Mouse (Mus musculus): ENCODE measurements at regions not wholly inside any gene's neighbourhood (a gene's known extent, or its start where the extent isn't known, plus 50 kb on each side); places are given as distances from the start of the nearest gene placed in this dataset.

DNA sequence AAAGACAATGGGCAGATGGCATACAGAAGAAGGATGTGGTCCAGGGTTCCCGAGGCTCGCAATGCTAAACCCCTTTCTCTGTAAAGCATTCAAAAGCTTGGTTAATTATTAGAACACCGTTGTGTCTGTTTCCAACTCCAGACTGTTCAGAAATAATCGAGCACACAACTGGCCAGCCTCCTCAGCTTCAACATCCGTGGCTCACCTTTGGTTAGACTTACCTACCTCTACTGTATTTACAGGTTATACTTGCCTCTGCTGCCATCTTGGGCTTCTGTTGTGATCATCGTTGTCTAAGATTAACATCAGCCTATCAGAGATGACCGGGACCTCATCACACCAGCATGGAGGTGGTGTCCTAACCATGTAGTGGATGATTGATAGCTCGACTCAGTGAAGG lies 209.3 kb downstream of the Gadd45g start:
- DNase-seq (ENCODE audit: low spot score): no peak

- no peak for DNase-seq (ENCODE audit: low spot score)
These were observed 211.0 kb downstream of the Gadd45g start for GRCm38 (mm10) chr13:52057456-52057855.

DNA sequence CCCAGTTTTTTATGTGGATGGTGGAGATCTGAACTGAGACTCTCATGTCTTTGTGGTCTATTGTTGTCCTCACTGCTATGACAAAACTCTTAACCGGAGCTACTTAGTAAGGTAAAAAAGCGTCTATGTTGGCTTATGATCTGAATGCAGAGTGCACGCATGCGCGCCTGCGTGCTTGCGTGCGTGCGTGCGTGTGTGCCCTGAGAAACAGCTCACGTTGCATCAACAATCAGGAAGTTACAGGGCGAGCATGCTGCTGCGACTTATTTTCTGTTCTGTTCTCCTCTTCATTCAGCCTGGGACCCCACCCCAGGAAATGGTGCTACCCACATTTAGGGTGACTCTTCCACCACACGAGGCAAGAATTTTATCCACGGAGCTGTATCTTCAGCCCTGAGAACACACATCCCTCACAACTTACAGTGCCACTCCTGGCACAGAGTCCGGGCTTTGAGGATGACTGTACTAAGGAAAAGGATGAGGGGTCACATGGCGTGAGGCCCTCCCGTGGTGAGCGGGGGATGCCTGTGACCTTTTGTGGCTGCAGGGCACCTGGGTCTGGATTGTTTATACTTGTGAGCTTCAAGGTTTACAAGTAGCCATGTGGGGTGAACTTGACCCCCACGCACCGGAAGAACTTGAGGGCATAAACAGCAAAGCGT lies 213.4 kb downstream of the Gadd45g start:
- no peak for DNase-seq (ENCODE audit: low spot score)

DNA sequence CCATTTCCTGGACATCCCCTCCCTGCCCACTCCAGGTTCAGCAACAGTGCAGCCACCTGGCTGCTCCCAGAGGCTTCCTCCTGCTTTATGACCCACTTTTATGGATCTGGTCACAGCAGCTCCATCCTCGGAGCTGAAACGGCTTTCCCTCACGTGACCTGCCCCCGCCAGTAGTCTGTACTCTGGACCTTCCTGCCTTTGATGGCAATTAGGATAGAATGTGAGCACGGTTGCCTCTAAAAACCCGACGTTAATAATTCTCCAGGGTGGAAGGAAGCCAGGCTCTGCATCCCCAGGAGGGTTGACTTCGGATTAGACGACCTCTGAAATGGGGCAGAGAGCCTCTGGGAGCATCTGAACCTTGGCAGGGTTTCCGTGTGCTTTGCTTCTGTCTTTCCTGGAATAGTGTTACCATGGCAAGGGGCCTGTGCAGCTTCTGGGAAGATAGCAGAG lies 214.0 kb downstream of the Gadd45g start:
- DNase-seq (ENCODE audit: low spot score): no peak

DNA sequence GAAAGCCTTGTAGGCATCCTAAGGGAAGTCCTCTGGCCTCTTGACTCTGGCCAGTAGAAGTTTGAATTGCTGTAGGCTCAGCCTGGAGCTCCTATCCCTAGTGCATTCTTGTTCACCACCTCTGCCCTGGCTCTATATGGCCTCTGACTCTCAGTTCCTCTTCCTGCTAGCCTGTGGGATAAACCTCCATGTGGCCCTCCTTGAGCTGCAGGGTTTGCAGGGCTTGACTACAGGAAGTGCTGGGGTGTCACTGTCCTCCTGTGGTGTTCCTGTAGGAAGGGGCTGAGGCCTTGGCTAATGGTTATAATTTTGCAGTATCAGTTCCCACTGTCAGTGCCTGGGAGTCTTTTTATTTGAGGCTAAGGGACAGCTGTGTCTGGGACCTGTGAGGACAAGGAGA lies 215.0 kb downstream of the Gadd45g start:
- DNase-seq (ENCODE audit: low spot score): no peak

DNA sequence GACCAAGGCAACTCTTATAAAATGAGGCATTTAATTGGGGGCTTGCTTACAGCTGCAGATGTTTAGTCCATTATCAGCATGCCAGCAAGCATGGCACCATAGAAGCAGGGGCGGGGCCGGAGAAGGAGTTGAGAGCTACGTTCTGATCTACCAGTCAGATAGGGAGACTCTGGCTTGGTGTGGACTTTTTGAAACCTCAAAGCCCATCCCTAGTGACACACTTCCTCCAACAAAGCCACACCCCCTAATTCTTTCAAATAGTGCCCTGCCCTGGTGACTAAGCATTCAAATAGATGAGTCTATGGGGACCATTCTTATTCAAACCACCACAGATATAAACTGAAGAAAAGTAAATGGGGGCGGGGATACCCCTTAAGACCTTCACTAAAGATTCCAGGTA lies 215.4 kb downstream of the Gadd45g start:
- peak; percentile 33 for DNase-seq (ENCODE audit: low spot score)

GRCm38 (mm10) chr13:52062576-52062975 lies 216.1 kb downstream of the Gadd45g start:
- DNase-seq (ENCODE audit: low spot score): no peak

DNA sequence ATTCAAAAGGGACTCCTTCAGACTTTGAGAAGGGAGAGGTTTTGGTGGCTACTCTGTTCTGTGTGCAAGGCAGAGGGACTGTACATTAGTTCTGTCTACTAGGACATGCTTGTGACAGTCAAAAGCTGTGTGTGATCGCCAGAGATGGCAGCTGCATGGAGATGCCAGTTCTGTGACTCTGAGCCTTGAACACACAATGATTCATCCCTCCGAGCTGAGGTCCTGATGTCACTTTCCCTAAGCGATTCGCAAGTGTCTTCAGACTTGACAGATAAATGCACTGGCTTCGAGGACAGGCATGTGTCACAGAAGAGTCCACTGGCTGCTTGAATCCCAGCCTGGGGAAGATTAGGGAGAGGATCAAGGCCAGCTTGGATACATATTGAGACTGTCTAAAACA lies 218.8 kb downstream of the Gadd45g start:
- no peak for DNase-seq (ENCODE audit: low spot score)

DNA sequence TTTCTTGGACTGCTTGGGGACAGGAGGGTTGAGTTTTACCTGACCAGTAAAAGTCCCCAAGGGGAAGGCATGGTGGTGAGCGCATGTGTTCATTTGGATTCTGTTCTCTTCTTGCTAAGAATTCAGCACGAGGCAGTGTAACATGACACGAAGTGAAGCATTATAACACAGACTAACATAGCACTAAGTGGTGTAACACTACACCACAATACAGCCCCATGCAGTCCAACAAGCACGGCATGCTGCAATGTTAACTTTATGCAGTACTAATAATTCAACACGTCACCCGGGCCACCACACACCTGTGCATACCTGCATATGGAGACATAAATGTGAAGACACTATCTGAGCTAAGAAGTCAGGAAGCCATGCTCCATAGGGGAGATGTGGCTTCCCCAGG lies 219.2 kb downstream of the Gadd45g start:
- no peak for DNase-seq (ENCODE audit: low spot score)

GRCm38 (mm10) chr13:52067048-52067447 lies 220.6 kb downstream of the Gadd45g start:
- DNase-seq (ENCODE audit: low spot score): no peak

- no peak for DNase-seq (ENCODE audit: low spot score)
These were observed 222.5 kb downstream of the Gadd45g start for GRCm38 (mm10) chr13:52068886-52069439.

DNA sequence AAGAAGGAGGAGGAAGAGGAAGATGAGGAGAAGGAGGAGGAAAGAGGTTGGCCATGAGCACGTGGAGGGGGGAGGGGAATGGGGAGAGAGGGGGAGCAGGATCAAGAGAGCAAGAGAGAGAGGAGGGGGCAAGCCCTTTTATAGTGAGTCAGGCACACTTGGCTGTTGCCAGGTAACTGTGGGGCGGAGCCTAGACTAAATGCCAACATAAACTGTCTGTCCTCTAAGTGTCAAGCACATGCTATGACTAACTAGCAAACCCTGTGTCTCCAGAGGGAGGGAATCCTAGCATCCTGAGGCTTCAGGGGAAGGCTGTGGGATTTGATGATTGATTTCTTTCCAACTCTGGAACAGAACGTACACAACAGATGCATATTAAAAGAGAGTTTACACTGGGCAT lies 223.2 kb downstream of the Gadd45g start:
- no peak for DNase-seq (ENCODE audit: low spot score)

- no peak for DNase-seq (ENCODE audit: low spot score)
These were observed 224.5 kb downstream of the Gadd45g start for GRCm38 (mm10) chr13:52070731-52071663.

DNA sequence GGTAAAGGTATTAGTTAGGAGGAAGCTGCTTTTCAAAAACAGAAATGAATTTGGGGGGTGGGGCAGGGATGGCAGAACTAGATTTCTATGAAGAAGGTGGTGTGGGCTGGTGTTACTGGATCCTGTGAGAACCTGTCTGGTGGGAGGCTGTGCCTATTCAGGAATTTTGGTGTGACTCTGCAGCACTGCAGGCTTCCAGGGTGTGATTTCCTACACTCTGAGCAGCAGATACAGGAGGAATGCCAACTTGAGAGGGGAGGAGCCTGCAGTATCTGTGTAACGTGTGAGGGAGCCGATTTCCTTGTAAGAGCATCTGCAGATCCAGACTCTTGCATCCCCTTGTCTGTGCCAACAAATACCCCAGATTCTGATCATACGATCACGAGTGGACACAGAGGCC lies 231.1 kb downstream of the Gadd45g start:
- no peak for DNase-seq (ENCODE audit: low spot score)

DNA sequence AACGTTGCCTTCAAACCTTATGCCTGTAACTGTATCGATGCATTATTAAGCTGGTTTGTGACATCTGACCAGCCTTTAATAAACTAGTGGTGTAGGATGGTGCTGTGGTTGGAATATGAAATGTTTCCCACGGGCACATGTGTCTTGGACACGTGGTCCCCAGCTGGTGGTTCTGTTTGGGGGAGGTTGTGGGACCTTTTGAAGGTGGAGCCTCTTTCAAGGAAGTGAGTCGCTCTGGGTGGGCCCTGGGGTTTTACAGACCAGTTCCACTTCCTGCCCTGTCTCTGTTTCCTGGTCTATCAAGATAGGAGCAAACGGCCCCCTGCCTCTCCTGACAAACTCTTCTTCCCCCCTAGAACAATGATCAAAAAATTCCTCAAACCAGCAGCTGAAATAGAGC lies 232.1 kb downstream of the Gadd45g start:
- no peak for DNase-seq (ENCODE audit: low spot score)

- peak; percentile 40 for DNase-seq (ENCODE audit: low spot score)
These were observed 233.3 kb downstream of the Gadd45g start for GRCm38 (mm10) chr13:52079678-52080246.

- no peak for DNase-seq (ENCODE audit: low spot score)
These were observed 237.3 kb downstream of the Gadd45g start for GRCm38 (mm10) chr13:52083601-52084455.

GRCm38 (mm10) chr13:52085110-52085509 lies 238.6 kb downstream of the Gadd45g start:
- DNase-seq (ENCODE audit: low spot score): no peak

DNA sequence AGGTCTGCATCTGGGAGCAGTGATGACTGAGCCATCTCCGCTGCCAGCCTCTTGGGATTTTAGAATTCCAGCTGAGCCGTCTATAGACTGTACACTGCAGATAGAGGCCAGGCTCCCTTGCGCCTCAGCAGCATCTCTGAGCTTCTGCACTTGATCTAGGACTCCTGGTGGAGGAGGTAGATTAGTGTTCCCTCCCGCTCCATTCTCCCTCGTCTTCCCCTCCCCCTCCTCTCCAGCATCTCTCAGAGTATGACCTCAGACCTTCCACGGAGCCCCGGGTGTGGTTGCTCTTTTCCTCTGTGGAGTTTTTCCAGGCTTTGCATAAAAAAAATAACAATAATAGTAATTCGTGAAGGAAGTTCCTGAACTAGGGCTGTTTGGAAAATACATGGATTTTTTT lies 241.8 kb downstream of the Gadd45g start:
- DNase-seq (ENCODE audit: low spot score): no peak

DNA sequence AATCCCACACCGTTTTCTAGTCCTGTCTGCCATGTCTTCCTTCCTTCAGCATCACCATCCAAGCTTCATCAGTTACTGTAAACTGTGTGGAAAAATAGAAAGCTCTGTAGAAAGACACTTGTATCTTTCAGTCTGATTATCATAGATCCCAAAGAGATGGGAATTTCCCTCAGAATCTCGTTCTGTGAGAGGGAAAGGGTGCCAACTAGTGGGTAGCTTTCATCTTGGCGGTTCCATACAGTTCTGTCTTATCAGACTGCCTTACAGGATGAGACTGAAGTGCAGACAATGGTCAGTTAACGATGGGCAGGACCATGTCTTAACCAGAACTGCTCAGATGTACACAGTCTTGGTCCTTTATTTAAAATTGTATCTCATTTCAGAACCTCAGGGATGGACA lies 243.9 kb downstream of the Gadd45g start:
- no peak for DNase-seq (ENCODE audit: low spot score)

- DNase-seq (ENCODE audit: low spot score): no peak
These were observed 248.3 kb downstream of the Gadd45g start for GRCm38 (mm10) chr13:52094785-52095184.

GRCm38 (mm10) chr13:52096506-52096905 lies 250.0 kb downstream of the Gadd45g start:
- no peak for DNase-seq (ENCODE audit: low spot score)
